Mouse (Mus musculus) forebrain, embryonic 14.5 days (tissue): ENCODE measurements at regions not wholly inside any gene's neighbourhood (a gene's known extent, or its start where the extent isn't known, plus 50 kb on each side); places are given as distances from the start of the nearest gene placed in this dataset.

Experiments
- ATAC-seq: fragments of 200-750 bp; cut with Nextera tagmentation; 2 replicates; pipeline ENCODE4 v1.8.0; 2017; ENCODE audit warnings: mild to moderate bottlenecking, moderate library complexity
- DNase-seq: peaks from one replicate; pipeline ENCODE4 v3.0.0-alpha.2; 2015; ENCODE audit warnings: low spot score
- H3K27ac ChIP-seq: fragments of 300-500 bp; sonication (generic); 2 replicates; pipeline ENCODE4 v1.5.1; 2014; ENCODE audit warnings: low read depth, mild to moderate bottlenecking, control low read depth, low read length, moderate library complexity
- H3K27me3 ChIP-seq: fragments of 300-500 bp; sonication (generic); replicated peaks from 2 replicates; pipeline ENCODE4 v1.6.1; 2014; ENCODE audit warnings: low read length, control low read depth, mixed read lengths; ENCODE audit not compliant: control insufficient read depth, insufficient read depth
- H3K36me3 ChIP-seq: fragments of 300-500 bp; sonication (generic); 2 replicates; pipeline ENCODE4 v1.6.1; 2014; ENCODE audit warnings: low read length, control low read depth; ENCODE audit not compliant: control insufficient read depth, insufficient read depth
- H3K4me1 ChIP-seq: fragments of 300-500 bp; sonication (generic); 2 replicates; pipeline ENCODE4 v1.6.1; 2014; ENCODE audit warnings: antibody characterized with exemption, low read length, control low read depth; ENCODE audit not compliant: control insufficient read depth, insufficient read depth
- H3K4me2 ChIP-seq: fragments of 300-500 bp; sonication (generic); 2 replicates; pipeline ENCODE4 v1.6.1; 2014; ENCODE audit warnings: mild to moderate bottlenecking, control low read depth, low read length
- H3K4me3 ChIP-seq: fragments of 300-500 bp; sonication (generic); 2 replicates; pipeline ENCODE4 v1.5.1; 2014; ENCODE audit warnings: low read depth, low read length, control low read depth
- H3K9ac ChIP-seq: fragments of 300-500 bp; sonication (generic); 2 replicates; pipeline ENCODE4 v1.6.1; 2014; ENCODE audit warnings: mild to moderate bottlenecking, low read length, control low read depth, moderate library complexity
- H3K9me3 ChIP-seq: fragments of 300-500 bp; sonication (generic); replicated peaks from 2 replicates; pipeline ENCODE4 v1.6.1; 2016; ENCODE audit warnings: low read length, control low read depth, mixed read lengths; ENCODE audit not compliant: control insufficient read depth
- WGBS: fragments of 180-500 bp; shearing (Covaris S2); extraction: QIAGEN DNeasy Blood & Tissue Kit; methylation state at CpG from one replicate; pipeline ENCODE4 v1.1.7; 2014; 5-methylcytosine and 5-hydroxymethylcytosine counted together

DNA sequence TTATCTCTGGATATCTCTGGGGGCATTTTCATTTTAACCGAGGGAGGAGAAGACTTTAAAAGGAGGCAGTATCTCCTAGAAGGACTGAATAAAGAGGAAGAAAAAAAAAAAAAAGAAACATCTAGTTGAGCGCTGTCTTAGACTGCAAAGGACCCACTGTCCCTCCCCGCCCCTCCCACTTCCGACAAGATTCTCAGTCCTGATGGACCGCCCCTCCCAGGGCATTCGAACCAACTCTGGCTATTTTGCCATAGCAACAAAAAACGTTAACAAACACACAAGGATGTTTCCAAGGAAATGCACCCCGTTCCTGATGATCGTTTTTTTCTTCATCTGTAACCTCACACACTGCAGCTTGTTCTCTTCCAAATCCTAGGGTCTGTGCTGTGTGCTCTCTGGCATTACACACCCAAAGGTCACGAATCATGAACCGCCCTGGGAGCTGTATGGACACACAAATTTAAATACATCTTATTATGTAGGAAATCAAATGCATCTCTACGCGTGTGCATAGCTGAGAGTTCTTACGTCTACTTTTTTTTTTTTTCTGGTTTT lies 75.8 kb downstream of the Rnd3 start:
- no peak overlapping the region for H3K27ac ChIP-seq
- no peak for ATAC-seq
- no peaks in the 10 kb centered on the region for H3K36me3 ChIP-seq
- H3K4me2 ChIP-seq, result no peak overlapping the region
- no peak overlapping the region for H3K4me3 ChIP-seq
- 74% methylated on average over 14 of the region's 14 CpGs for WGBS
- H3K27me3 ChIP-seq, result no peaks in the 10 kb centered on the region
- no peaks in the 10 kb centered on the region for H3K9me3 ChIP-seq
- H3K4me1 ChIP-seq, result no peaks in the 10 kb centered on the region
- no peak for DNase-seq
- no peak overlapping the region for H3K9ac ChIP-seq

DNA sequence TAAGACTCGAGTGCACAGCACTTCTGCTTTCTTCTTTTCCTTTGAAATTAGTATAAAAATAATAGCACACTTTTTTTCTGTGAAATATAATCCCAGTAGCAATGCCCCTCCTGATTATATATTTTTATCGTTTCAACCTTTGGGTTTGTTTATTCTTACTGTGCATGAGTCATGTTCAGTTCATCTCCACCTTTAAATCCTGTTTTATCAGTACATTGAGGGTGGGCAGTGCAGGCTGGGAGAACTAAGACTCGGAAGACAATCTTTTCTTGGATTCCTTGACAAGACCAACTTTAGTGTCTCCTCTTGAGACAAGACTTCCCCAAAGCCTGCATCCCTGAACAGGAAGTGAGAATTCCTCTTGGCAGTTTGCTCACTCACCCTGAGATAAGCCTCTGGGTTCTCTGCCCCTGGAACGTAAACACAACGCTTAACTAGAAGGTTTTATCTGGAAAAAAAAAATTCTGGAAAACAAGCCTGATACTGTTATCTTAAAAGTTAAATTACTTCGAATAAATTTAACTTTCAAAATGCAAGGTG lies 76.5 kb downstream of the Rnd3 start:
- WGBS, result 77% methylated on average over 6 of the region's 6 CpGs
- Histone ChIP-seq H3K36me3 (no peaks in the 10 kb centered on the region), H3K4me1 (no peaks in the 10 kb centered on the region), H3K4me2 (no peak overlapping the region), H3K27me3 (no peaks in the 10 kb centered on the region), H3K9ac (no peak overlapping the region), H3K27ac (no peak overlapping the region), H3K4me3 (no peak overlapping the region), H3K9me3 (no peaks in the 10 kb centered on the region)
- no peak for DNase-seq
- no peak for ATAC-seq

DNA sequence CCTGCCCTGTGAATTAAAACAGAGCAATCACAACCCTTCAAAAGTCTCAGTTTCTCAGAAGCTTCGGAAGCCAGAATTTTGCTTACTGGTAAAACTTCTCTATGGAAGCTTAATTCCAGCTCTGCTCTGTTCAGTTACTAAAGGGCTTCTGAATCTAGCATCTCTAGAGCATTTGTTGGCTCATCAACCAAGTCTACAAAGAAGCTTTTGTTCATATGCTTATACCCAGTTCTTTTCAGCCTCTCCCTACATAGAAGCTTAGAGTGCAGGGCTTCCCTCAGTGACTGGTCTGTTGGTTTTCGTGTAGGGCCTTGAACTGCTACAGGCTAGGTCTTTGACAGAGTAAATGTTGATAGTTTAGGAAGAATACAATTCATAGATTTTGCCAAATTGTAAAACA lies 78.0 kb downstream of the Rnd3 start:
- Histone ChIP-seq H3K27me3 (no peaks in the 10 kb centered on the region), H3K4me1 (0 out of 2 replicates have a peak, but pooled peaks cover 6% of the 10 kb centered on the region), H3K4me2 (no peak overlapping the region), H3K36me3 (no peaks in the 10 kb centered on the region), H3K9ac (no peak overlapping the region), H3K9me3 (no peaks in the 10 kb centered on the region), H3K27ac (no peak overlapping the region), H3K4me3 (no peak overlapping the region)
- ATAC-seq (no peak), DNase-seq (peak; percentile 38)
- 47% methylated on average over 2 of the region's 2 CpGs for WGBS

DNA sequence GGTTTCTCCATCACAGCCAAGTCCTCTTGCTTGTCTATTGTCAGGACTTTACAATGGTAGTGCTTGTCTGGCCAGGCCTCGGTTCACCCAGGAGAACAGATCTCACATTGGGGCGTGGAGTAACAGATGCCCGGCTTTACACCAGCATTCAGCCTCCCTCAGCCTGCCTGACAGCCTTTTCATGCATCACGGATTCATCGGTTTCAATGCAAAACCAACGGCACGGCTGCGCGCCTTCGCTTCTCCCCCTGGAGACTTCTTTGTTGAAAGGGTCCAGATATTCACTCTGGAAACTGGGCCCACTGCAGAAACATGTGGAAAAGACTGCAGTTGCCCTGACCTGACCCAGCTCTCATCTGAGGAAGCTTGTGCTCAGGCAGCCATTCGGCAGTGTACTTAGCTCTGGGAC lies 82.5 kb downstream of the Rnd3 start:
- WGBS, result 6% methylated on average over 11 of the region's 11 CpGs
- peak overlapping the region; percentile 52; the same call in 1 of the 2 replicates for H3K9ac ChIP-seq

DNA sequence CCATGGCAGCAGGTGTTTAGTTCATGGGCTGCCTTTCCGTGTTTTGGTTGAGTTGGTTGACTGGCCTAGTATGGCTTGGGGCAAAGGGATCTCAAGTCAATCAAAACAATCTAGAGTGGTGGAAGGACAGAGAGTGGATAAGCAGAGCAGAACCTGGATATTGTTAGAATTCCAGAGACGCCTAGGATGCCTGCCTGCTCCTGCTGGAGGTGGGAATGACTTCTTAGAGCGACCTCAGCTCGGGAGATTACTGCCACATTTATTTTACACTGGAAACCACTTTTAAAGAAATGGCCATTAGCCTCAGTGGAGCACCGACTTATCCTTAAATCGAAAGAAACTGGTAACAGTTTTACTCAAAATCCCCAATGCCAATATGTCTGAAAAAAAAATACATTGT lies 83.1 kb downstream of the Rnd3 start:
- no peak overlapping the region for H3K9ac ChIP-seq
- no peak overlapping the region for H3K4me3 ChIP-seq
- peaks cover 9% of the 10 kb centered on the region; the same call in 1 of the 2 replicates for H3K4me1 ChIP-seq
- ATAC-seq (no peak), DNase-seq (no peak)
- H3K27me3 ChIP-seq, result no peaks in the 10 kb centered on the region
- no peaks in the 10 kb centered on the region for H3K36me3 ChIP-seq
- H3K4me2 ChIP-seq, result no peak overlapping the region
- H3K9me3 ChIP-seq, result no peaks in the 10 kb centered on the region
- peak overlapping the region; percentile 93 for H3K27ac ChIP-seq
- 55% methylated on average over 6 of the region's 6 CpGs for WGBS

More for the DNA sequence above, 82.5 kb downstream of the Rnd3 start:
- Histone ChIP-seq H3K4me2 (peak overlapping the region; percentile 34; the same call in 1 of the 2 replicates), H3K9me3 (no peaks in the 10 kb centered on the region), H3K4me3 (no peak overlapping the region), H3K36me3 (no peaks in the 10 kb centered on the region), H3K27me3 (no peaks in the 10 kb centered on the region), H3K4me1 (peaks cover 9% of the 10 kb centered on the region; the same call in 1 of the 2 replicates), H3K27ac (peak overlapping the region; percentile 93)
- ATAC-seq, result peak; percentile 95
- peak; percentile 91 for DNase-seq

DNA sequence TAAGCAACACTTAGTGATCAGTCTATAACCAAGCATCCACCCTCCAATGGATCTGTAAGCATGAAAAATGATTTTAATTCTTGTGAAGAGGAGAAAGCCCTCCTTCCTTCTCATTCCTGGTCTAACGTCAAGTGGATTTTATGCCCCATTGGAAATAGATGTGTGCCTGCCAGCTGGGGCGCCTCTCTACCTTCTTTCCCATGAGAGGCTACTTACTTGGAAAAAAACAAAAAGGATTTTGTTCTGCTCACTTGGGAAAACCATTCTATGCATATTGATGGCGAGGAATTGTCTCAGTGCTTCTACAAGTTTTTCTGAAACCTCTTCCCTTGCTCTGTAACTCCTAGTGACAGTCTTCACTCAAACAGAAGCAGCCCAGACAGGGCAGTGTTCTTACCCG lies 84.1 kb downstream of the Rnd3 start:
- H3K27ac ChIP-seq, result no peak overlapping the region; the same call in 1 of the 2 replicates
- DNase-seq (no peak), ATAC-seq (no peak)

DNA sequence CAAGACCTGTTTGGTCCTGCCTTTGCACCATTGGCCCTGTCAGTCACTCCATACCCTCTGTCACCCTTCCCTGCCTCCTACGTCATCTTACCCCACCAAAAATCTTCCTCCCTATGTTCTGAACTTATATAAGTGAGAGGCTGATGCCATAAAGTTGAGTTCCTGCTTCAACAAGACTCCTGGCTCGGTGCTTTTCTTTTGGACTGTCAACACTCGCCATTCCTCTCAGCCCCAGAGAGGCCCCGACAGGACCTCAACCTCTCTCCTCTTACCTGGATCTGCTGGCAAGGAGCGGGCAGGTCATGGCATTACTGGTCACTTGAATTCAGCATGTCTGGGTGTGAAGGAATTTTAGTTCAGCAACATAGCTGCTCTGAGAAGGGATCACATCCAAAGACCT lies 86.9 kb downstream of the Rnd3 start:
- no peak overlapping the region for H3K27ac ChIP-seq
- H3K9ac ChIP-seq, result no peak overlapping the region
- no peak overlapping the region for H3K4me3 ChIP-seq
- no peak overlapping the region for H3K4me2 ChIP-seq
- H3K36me3 ChIP-seq, result no peaks in the 10 kb centered on the region
- no peaks in the 10 kb centered on the region for H3K27me3 ChIP-seq
- H3K9me3 ChIP-seq, result no peaks in the 10 kb centered on the region
- WGBS, result 97% methylated on average over 5 of the region's 5 CpGs
- H3K4me1 ChIP-seq, result peaks cover 9% of the 10 kb centered on the region; the same call in 1 of the 2 replicates
- ATAC-seq (no peak), DNase-seq (no peak)

More for the DNA sequence above, 84.1 kb downstream of the Rnd3 start:
- H3K4me1 ChIP-seq, result peaks cover 9% of the 10 kb centered on the region; the same call in 1 of the 2 replicates
- no peaks in the 10 kb centered on the region for H3K9me3 ChIP-seq
- no peaks in the 10 kb centered on the region for H3K27me3 ChIP-seq
- no peak overlapping the region for H3K4me3 ChIP-seq
- H3K9ac ChIP-seq, result no peak overlapping the region
- no peaks in the 10 kb centered on the region for H3K36me3 ChIP-seq
- WGBS, result 39% methylated on average over 4 of the region's 4 CpGs
- no peak overlapping the region for H3K4me2 ChIP-seq

DNA sequence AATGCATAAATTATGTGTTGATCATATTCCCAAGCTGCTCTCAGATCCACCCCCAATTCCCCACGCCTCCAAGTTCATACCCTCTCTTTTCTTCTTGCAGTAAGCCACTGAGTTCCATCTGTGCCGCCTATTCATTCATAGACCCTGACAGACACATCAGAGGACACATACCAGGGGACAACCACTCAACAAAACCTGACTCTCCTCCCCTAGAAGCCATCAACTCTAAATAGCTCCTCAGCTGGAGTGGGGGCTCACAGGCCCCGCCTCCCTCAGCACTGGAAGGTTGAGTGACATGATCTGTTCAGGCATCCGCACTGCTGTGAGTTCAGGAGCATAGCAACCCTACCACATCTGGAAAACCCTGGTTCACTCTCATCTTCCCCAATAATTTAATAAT lies 90.8 kb downstream of the Rnd3 start:
- no peaks in the 10 kb centered on the region for H3K36me3 ChIP-seq
- no peak overlapping the region for H3K27ac ChIP-seq
- no peaks in the 10 kb centered on the region for H3K9me3 ChIP-seq
- 84% methylated on average over 4 of the region's 4 CpGs for WGBS
- no peaks in the 10 kb centered on the region; the same call in 1 of the 2 replicates for H3K4me1 ChIP-seq
- H3K4me2 ChIP-seq, result no peak overlapping the region
- no peak overlapping the region for H3K9ac ChIP-seq
- H3K27me3 ChIP-seq, result no peaks in the 10 kb centered on the region
- ATAC-seq (no peak), DNase-seq (no peak)
- no peak overlapping the region for H3K4me3 ChIP-seq

DNA sequence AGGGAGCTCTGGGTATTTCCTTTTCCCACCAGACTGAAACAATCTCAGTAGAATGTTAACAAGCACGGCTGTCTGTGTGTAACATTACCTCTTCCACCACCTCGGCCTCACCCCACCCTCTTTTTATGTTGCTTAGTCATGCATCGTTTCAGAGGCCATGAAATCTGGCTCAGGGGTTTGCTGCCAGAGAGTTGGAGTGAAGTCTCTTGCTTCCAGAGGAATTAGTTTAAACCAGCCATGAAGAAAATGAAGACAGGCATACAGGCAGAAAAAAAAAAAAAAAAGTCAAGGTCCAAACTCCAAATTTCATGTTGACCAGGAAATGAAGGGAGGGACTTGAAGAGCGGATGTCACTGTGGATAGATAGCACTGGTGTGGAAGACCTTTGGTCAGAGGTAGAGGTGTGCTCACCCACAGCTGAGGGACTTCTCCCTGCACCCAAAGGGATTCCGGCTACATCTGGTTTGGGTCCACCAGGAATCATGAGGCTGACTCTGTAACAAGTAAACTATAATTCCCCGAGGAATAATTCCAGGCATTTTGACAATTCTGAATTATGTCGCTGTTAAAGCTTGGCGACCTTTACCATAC lies 92.7 kb downstream of the Rnd3 start:
- Histone ChIP-seq H3K4me1 (no peaks in the 10 kb centered on the region; the same call in 1 of the 2 replicates), H3K36me3 (no peaks in the 10 kb centered on the region), H3K27ac (no peak overlapping the region), H3K4me2 (no peak overlapping the region), H3K9me3 (no peaks in the 10 kb centered on the region), H3K4me3 (no peak overlapping the region), H3K9ac (no peak overlapping the region), H3K27me3 (no peaks in the 10 kb centered on the region)
- WGBS, result 61% methylated on average over 8 of the region's 8 CpGs
- DNase-seq, result no peak
- ATAC-seq, result no peak
